Mouse (Mus musculus): Measurements from ENCODE around the gene Fig4.

DNA sequence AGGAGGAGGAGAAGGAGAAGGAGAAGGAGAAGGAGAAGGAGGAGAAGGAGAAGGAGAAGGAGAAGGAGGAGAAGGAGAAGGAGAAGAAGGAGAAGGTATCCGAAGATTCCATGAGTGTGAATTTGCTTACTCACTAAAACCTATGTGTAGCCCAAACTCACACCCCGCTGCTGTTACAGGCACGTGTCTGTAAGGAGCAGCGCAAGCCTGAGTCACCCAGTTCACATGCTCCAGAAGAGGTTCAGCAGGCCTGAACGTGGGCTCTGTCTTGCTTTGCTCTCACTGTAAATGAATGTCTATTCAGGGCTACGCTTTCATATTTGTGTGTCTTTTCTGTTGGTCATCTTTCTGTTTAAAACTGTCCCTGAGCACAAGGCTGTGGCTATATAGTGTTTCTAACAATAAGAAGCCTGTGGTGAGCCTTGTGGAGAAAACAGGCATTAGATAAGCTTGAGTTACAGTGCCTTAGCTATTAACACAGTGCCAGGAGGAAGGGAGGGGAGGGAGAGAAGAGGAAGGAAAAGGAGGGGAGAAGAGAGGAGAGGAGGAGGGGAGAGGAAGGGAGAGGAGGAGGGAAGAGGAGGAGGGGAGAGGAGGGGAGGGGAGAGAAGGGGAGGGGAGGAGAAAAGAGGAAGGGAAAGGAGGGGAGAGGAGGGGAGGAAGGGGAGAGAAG lies 71.8 kb downstream of the Fig4 start:
- no peak for TF ChIP-seq POLR2A (IDR thresholded peaks at IDR 0.05; ENCODE audit: extremely low read depth, insufficient read depth, low read length)
- TF ChIP-seq CTCF (IDR thresholded peaks at IDR 0.05; ENCODE audit: extremely low read depth, insufficient read depth, low read length) = no peak

Measured in cortical plate, adult 2 months (tissue).